Mouse (Mus musculus): Measurements from ENCODE around the gene Tmtc4.

GRCm38 (mm10) chr14:122968049-122968448 lies 15.8 kb downstream of the Tmtc4 start:
- TF ChIP-seq CTCF (IDR thresholded peaks at IDR 0.05) (no peak), POLR2A (IDR thresholded peaks at IDR 0.05; ENCODE audit: insufficient read depth, low read depth, low read length) (no peak)

All from heart, adult 2 months (tissue).